Mouse (Mus musculus): ENCODE measurements around the gene Pigk.

DNA sequence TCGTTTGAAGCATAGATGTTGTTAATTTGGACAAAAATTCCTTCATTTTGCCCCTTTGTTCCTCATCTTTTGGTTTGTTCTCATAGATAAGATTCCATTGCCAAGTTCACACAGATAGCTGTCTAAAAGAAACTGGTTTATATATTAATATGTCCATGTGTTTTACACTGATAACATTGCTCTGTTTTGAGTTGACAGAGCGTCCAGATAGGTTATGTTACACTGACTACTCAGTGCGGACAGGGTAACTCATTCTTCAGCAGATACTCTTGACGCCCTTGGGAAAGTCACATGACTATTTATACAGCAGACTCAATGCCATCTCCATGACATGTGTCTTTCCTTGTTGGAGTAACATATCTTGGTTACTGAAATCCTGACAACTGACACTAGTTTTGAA, 242.9 kb downstream of the Pigk start:
- TF ChIP-seq CTCF (IDR thresholded peaks at IDR 0.05; ENCODE audit: low read depth, low read length) (no peak), GATA1 (IDR thresholded peaks at IDR 0.05; ENCODE audit: borderline replicate concordance, low read length) (no peak), GATA2 (IDR thresholded peaks at IDR 0.05; ENCODE audit: borderline replicate concordance, low read depth, low read length) (no peak)

Data from G1E (cell line).